Mouse (Mus musculus) olfactory bulb, adult 2 months (tissue): ENCODE results near the gene Ttyh3. TPM values are rescaled to one million over a fixed set of nuclear protein-coding genes. Genes with fewer than 3 reads are reported as not detected.
"Not testable (repeated sequence)": the region's sequence is repeated elsewhere in the genome, so short reads cannot be mapped to it uniquely, and the experiment has no call there.

ENCODE experiments used
- H3K27ac ChIP-seq: fragments of 200-500 bp; 2 replicates; pipeline ENCODE4 v1.5.1; 2012; ENCODE audit warnings: low read depth, low read length; ENCODE audit not compliant: insufficient read depth
- H3K4me1 ChIP-seq: fragments of 200-500 bp; 2 replicates; pipeline ENCODE4 v1.6.1; 2012; ENCODE audit warnings: low read length; ENCODE audit not compliant: control insufficient read depth, insufficient read depth
- H3K4me3 ChIP-seq: fragments of 200-500 bp; 2 replicates; pipeline ENCODE4 v1.5.1; 2012; ENCODE audit warnings: mild to moderate bottlenecking, low read depth, low read length, moderate library complexity; ENCODE audit not compliant: insufficient read depth
- CTCF ChIP-seq: fragments of 200-500 bp; IDR thresholded peaks from 2 replicates; pipeline ENCODE4 v1.5.1; 2012; ENCODE audit warnings: low read depth, mild to moderate bottlenecking, low read length, moderate library complexity; ENCODE audit not compliant: insufficient read depth
- POLR2A ChIP-seq: fragments of 200-500 bp; IDR thresholded peaks from 2 replicates; pipeline ENCODE4 v1.6.1; 2012; ENCODE audit warnings: mild to moderate bottlenecking, low read depth, low read length, moderate library complexity; ENCODE audit not compliant: insufficient read depth
- WGBS: fragments of 180-500 bp; shearing (Covaris S2); methylation state at CpG from one replicate; pipeline ENCODE4 v1.1.7; 2018; 5-methylcytosine and 5-hydroxymethylcytosine counted together
- polyA plus RNA-seq: library from polyadenylated mRNA; stranded (reverse); fragments of >200 nt; gene quantifications from 2 replicates; pipeline ENCODE4 v1.2.4, GENCODE M21; 2012; ENCODE audit warnings: low replicate concordance; ENCODE audit not compliant: missing spikeins, insufficient read depth, insufficient read length

Ttyh3 gene
- polyA plus RNA-seq, 1 experiment, result not detected

- WGBS, result 64% methylated on average over 17 of the region's 17 CpGs
- no peak overlapping the region for H3K27ac ChIP-seq
- no peak overlapping the region for H3K4me3 ChIP-seq
These were observed 25.2 kb upstream of the Ttyh3 start for GRCm38 (mm10) chr5:140674036-140674435.

GRCm38 (mm10) chr5:140672603-140673002 is 23.8 kb upstream of the Ttyh3 start:
- WGBS, result 92% methylated on average over 6 of the region's 6 CpGs
- Histone ChIP-seq H3K27ac (peak overlapping the region; percentile 28; the same call in 1 of the 2 replicates), H3K4me1 (peaks cover 43% of the 10 kb centered on the region)
- H3K4me3 ChIP-seq, result not testable (repeated sequence)

More at GRCm38 (mm10) chr5:140674036-140674435, 25.2 kb upstream of the Ttyh3 start:
- peaks cover 52% of the 10 kb centered on the region for H3K4me1 ChIP-seq
- TF ChIP-seq POLR2A (no peak), CTCF (no peak)

DNA sequence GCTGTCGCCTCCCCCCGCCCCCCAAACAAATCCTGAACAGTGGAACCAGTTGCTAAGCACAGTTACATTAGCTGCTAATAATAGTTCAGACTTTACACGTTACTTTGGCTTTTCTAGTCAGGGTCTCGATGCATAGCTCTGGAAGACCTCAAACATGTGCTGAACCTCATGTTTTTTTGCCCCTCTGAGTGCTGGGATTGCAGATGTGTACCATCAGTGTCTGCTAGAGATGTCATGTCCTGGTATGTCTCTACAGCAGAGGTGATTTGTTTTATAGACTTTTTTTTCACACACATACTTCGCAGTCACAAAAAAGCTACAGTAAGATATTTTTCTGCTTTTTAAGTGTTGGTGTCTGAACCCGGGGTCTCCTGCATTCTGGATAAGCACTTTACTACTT is 23.3 kb upstream of the Ttyh3 start:
- Histone ChIP-seq H3K27ac (0 out of 2 replicates have a peak overlapping the region, but pooled peaks have one; percentile 28), H3K4me1 (peaks cover 48% of the 10 kb centered on the region), H3K4me3 (no peak overlapping the region)
- no peak for TF ChIP-seq POLR2A
- TF ChIP-seq CTCF, result no peak
- WGBS, result 48% methylated on average over 6 of the region's 6 CpGs

- WGBS, result 19% methylated on average over 7 of the region's 7 CpGs
- Histone ChIP-seq H3K4me1 (peaks cover 68% of the 10 kb centered on the region), H3K4me3 (no peak overlapping the region), H3K27ac (peak overlapping the region; percentile 16; the same call in 1 of the 2 replicates)
- TF ChIP-seq POLR2A (no peak), CTCF (peak; percentile 56; the same call in 1 of the 2 replicates)
These were observed 14.9 kb upstream of the Ttyh3 start for GRCm38 (mm10) chr5:140663621-140664180.

GRCm38 (mm10) chr5:140662741-140663592 is 14.1 kb upstream of the Ttyh3 start:
- TF ChIP-seq POLR2A, result no peak
- no peak for TF ChIP-seq CTCF
- Histone ChIP-seq H3K4me1 (peaks cover 68% of the 10 kb centered on the region), H3K4me3 (no peak overlapping the region), H3K27ac (peak overlapping the region; percentile 85)
- WGBS, result 40% methylated on average over 17 of the region's 17 CpGs

- Histone ChIP-seq H3K4me3 (no peak overlapping the region), H3K27ac (peak overlapping the region; percentile 85), H3K4me1 (peaks cover 66% of the 10 kb centered on the region)
- 38% methylated on average over 12 of the region's 12 CpGs for WGBS
- TF ChIP-seq CTCF, result no peak
- no peak for TF ChIP-seq POLR2A
These were observed 13.2 kb upstream of the Ttyh3 start for GRCm38 (mm10) chr5:140661875-140662643.

DNA sequence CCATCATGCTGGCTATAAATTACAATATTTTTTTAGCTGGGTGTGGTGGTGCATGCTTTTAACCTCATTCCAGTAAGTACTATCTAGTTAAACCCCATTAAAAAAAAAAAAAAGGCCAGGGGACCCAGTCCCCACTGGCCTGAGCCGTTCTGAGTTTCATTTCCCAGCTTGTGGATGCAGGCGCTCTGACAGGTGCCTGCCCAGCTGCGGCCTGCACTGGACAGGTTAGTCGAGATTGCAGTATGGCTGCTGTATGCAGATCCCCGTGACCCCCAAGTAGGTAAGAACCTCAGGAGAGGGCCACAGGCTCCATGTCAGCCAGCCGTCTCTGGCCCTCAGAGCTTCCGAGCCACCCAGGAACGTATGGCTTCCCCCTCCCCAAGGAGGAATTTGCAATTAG is 12.6 kb upstream of the Ttyh3 start:
- peaks cover 65% of the 10 kb centered on the region for H3K4me1 ChIP-seq
- 73% methylated on average over 8 of the region's 8 CpGs for WGBS

GRCm38 (mm10) chr5:140660398-140660797 is 11.6 kb upstream of the Ttyh3 start:
- H3K4me1 ChIP-seq, result peaks cover 56% of the 10 kb centered on the region
- TF ChIP-seq POLR2A (no peak), CTCF (no peak)
- H3K27ac ChIP-seq, result peak overlapping the region; percentile 77
- no peak overlapping the region for H3K4me3 ChIP-seq
- WGBS, result 55% methylated on average over 1 of the region's 1 CpGs

More for the DNA sequence above, 12.6 kb upstream of the Ttyh3 start:
- H3K27ac ChIP-seq, result peak overlapping the region; percentile 85
- TF ChIP-seq POLR2A, result no peak
- TF ChIP-seq CTCF, result no peak
- no peak overlapping the region for H3K4me3 ChIP-seq
